20 mouse cellular contexts compared by ENCODE assay signal in the genomic region with DNA sequence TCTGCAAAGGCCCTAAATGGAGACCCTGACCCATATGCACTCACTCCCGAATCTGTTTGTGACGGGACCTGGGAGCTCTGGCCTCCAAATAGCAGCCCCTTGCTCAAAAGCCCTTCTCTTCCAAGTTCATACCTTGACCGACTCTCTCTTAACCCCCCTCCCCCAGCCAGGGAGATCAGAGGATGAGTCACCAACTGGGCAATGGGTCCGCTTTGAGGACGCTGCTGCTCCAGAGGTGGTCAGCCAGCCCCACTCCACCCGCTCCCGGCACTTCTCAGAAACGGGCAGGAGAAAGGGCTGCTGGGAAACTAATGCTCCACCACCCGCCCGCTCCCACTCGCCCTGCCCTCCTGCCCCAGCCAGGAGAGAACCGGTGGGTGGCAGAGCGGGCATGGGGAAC. TPM values are rescaled to one million over a fixed set of nuclear protein-coding genes. Genes with fewer than 3 reads are reported as not detected.
DNase-seq lines count a peak whose midpoint lies in the region; ATAC-seq lines count a peak whose summit lies in the region.
"Had no signal": no experiment of that assay in that cellular context is flagged by ENCODE, and none has a peak within 500 bp of the region (broad histone marks: within the 10 kb centered on the region; RNA-seq: fewer than 3 reads in every experiment).

No protein-coding gene starts in this region.

- H3K4me3 ChIP-seq in hindbrain, embryonic 10.5 days, result no peak overlapping the region
- H3K4me3 ChIP-seq in hindbrain, embryonic 14.5 days (replicated peaks; ENCODE audit: low read length), result no peak overlapping the region
- H3K4me3 ChIP-seq in midbrain, embryonic 11.5 days (ENCODE audit: low read depth, low read length), result no peak overlapping the region
- no peak overlapping the region for H3K4me3 ChIP-seq in midbrain, embryonic 14.5 days (replicated peaks; ENCODE audit: low read depth, low read length)
- no peak overlapping the region for H3K4me3 ChIP-seq in limb, embryonic 10.5 days
- peak overlapping the region; percentile 31 for H3K4me3 ChIP-seq in stomach, embryonic 15.5 days (replicated peaks)
- H3K4me3 ChIP-seq: embryonic facial prominence, embryonic 12.5 days; erythroblast, embryonic 14.5 days; forebrain, embryonic 13.5 days; heart, embryonic 15.5 days; left cerebral cortex, adult 2 months had no signal

- H3K36me3 ChIP-seq in hindbrain, embryonic 10.5 days, result no peaks in the 10 kb centered on the region
- no peaks in the 10 kb centered on the region for H3K36me3 ChIP-seq in hindbrain, embryonic 14.5 days (replicated peaks; ENCODE audit: control insufficient read depth, insufficient read depth)
- H3K36me3 ChIP-seq in midbrain, embryonic 11.5 days (ENCODE audit: control insufficient read depth, insufficient read depth, low read length), result no peaks in the 10 kb centered on the region
- no peaks in the 10 kb centered on the region for H3K36me3 ChIP-seq in midbrain, embryonic 14.5 days (ENCODE audit: control insufficient read depth, insufficient read depth, low read length)
- H3K36me3 ChIP-seq in limb, embryonic 10.5 days, result no peaks in the 10 kb centered on the region
- H3K36me3 ChIP-seq in stomach, embryonic 15.5 days, result no peaks in the 10 kb centered on the region
- H3K36me3 ChIP-seq: embryonic facial prominence, embryonic 12.5 days; heart, embryonic 15.5 days had no signal

- peaks cover 100% of the 10 kb centered on the region for H3K27me3 ChIP-seq in hindbrain, embryonic 10.5 days (ENCODE audit: insufficient read depth, poor library complexity, severe bottlenecking)
- peaks cover 98% of the 10 kb centered on the region for H3K27me3 ChIP-seq in hindbrain, embryonic 14.5 days (ENCODE audit: control insufficient read depth, insufficient read depth, low read length)
- peaks cover 99% of the 10 kb centered on the region for H3K27me3 ChIP-seq in midbrain, embryonic 11.5 days (ENCODE audit: control insufficient read depth, insufficient read depth, low read length)
- H3K27me3 ChIP-seq in midbrain, embryonic 14.5 days (ENCODE audit: control insufficient read depth, insufficient read depth, low read length), result peaks cover 94% of the 10 kb centered on the region
- peaks cover 100% of the 10 kb centered on the region for H3K27me3 ChIP-seq in limb, embryonic 10.5 days (ENCODE audit: low read depth, poor library complexity, severe bottlenecking)
- H3K27me3 ChIP-seq in stomach, embryonic 15.5 days (replicated peaks), result peaks cover 54% of the 10 kb centered on the region

- no peak overlapping the region for H3K27ac ChIP-seq in hindbrain, embryonic 10.5 days
- H3K27ac ChIP-seq in hindbrain, embryonic 14.5 days, result no peak overlapping the region
- no peak overlapping the region for H3K27ac ChIP-seq in midbrain, embryonic 11.5 days (ENCODE audit: low read depth, low read length)
- H3K27ac ChIP-seq in midbrain, embryonic 14.5 days (replicated peaks; ENCODE audit: low read depth, low read length), result no peak overlapping the region
- H3K27ac ChIP-seq in limb, embryonic 10.5 days, result no peak overlapping the region
- peak overlapping the region; percentile 67; the same call in 1 of the 2 replicates for H3K27ac ChIP-seq in stomach, embryonic 15.5 days
- H3K27ac ChIP-seq: embryonic facial prominence, embryonic 12.5 days; forebrain, embryonic 13.5 days; heart, embryonic 15.5 days; left cerebral cortex, adult 2 months had no signal

- H3K4me1 ChIP-seq in hindbrain, embryonic 10.5 days (replicated peaks), result peaks cover 28% of the 10 kb centered on the region
- H3K4me1 ChIP-seq in hindbrain, embryonic 14.5 days (replicated peaks; ENCODE audit: control insufficient read depth, insufficient read depth, low read length), result no peaks in the 10 kb centered on the region
- H3K4me1 ChIP-seq in midbrain, embryonic 11.5 days (ENCODE audit: control insufficient read depth, insufficient read depth, low read length), result 0 out of 2 replicates have a peak, but pooled peaks cover 4% of the 10 kb centered on the region
- H3K4me1 ChIP-seq in midbrain, embryonic 14.5 days (ENCODE audit: control insufficient read depth, insufficient read depth, low read length), result no peaks in the 10 kb centered on the region
- H3K4me1 ChIP-seq in limb, embryonic 10.5 days, result peaks cover 42% of the 10 kb centered on the region
- H3K4me1 ChIP-seq in stomach, embryonic 15.5 days, result peaks cover 11% of the 10 kb centered on the region

- H3K9ac ChIP-seq in hindbrain, embryonic 14.5 days, result no peak overlapping the region
- no peak overlapping the region for H3K9ac ChIP-seq in midbrain, embryonic 11.5 days (ENCODE audit: low read length)
- H3K9ac ChIP-seq in midbrain, embryonic 14.5 days (replicated peaks; ENCODE audit: low read length), result no peak overlapping the region
- no peak overlapping the region; the same call in 1 of the 2 replicates for H3K9ac ChIP-seq in stomach, embryonic 15.5 days
- H3K9ac ChIP-seq: embryonic facial prominence, embryonic 12.5 days; forebrain, embryonic 13.5 days; heart, embryonic 15.5 days had no signal

- peak; percentile 41 for DNase-seq in hindbrain, embryonic 10.5 days (ENCODE audit: low spot score)
- no peak for DNase-seq in hindbrain, embryonic 14.5 days (ENCODE audit: low spot score)
- peak; percentile 93 for DNase-seq in midbrain, embryonic 11.5 days (ENCODE audit: low spot score, missing footprints)
- DNase-seq in midbrain, embryonic 14.5 days, result no peak
- peak; percentile 48 for DNase-seq in limb, embryonic 10.5 days (ENCODE audit: low spot score)
- DNase-seq in cerebellum, postnatal 14 days, result no peak
- no peak for DNase-seq in heart, adult 9 months (ENCODE audit: low spot score in 2 of 2)
- DNase-seq: cerebellum, adult 8-10 months; heart, adult 11 months; heart, postnatal 4 days; kidney, postnatal 4 days; layer of hippocampus, adult 9-11 months; right cerebral cortex, adult 18-20 months; thymus, adult 2 months had no signal

- no peaks in the 10 kb centered on the region for H3K9me3 ChIP-seq in hindbrain, embryonic 10.5 days
- no peaks in the 10 kb centered on the region for H3K9me3 ChIP-seq in hindbrain, embryonic 14.5 days (ENCODE audit: control insufficient read depth, low read length)
- no peaks in the 10 kb centered on the region for H3K9me3 ChIP-seq in midbrain, embryonic 11.5 days (ENCODE audit: control insufficient read depth, low read length)
- H3K9me3 ChIP-seq in midbrain, embryonic 14.5 days (ENCODE audit: control insufficient read depth, low read length), result no peaks in the 10 kb centered on the region
- H3K9me3 ChIP-seq in limb, embryonic 10.5 days (replicated peaks), result no peaks in the 10 kb centered on the region
- H3K9me3 ChIP-seq in stomach, embryonic 15.5 days, result no peaks in the 10 kb centered on the region
- H3K9me3 ChIP-seq: embryonic facial prominence, embryonic 12.5 days; forebrain, embryonic 13.5 days; heart, embryonic 15.5 days had no signal

- H3K4me2 ChIP-seq in hindbrain, embryonic 14.5 days (replicated peaks), result no peak overlapping the region
- no peak overlapping the region for H3K4me2 ChIP-seq in midbrain, embryonic 11.5 days
- no peak overlapping the region for H3K4me2 ChIP-seq in midbrain, embryonic 14.5 days (ENCODE audit: low read length)
- H3K4me2 ChIP-seq in stomach, embryonic 15.5 days, result peak overlapping the region; percentile 55
- H3K4me2 ChIP-seq: embryonic facial prominence, embryonic 12.5 days; forebrain, embryonic 13.5 days; heart, embryonic 15.5 days had no signal

- WGBS in hindbrain, embryonic 10.5 days, result 1% methylated on average over 13 of the region's 13 CpGs
- under 1% methylated on average over 13 of the region's 13 CpGs for WGBS in hindbrain, embryonic 14.5 days
- 2% methylated on average over 13 of the region's 13 CpGs for whole genome bisulfite sequencing in midbrain, embryonic 11.5 days
- WGBS in midbrain, embryonic 14.5 days, result 1% methylated on average over 13 of the region's 13 CpGs
- WGBS in limb, embryonic 10.5 days, result 3% methylated on average over 13 of the region's 13 CpGs
- WGBS in stomach, embryonic 15.5 days, result 13% methylated on average over 13 of the region's 13 CpGs

- no peak for ATAC-seq in hindbrain, embryonic 14.5 days (ENCODE audit: low FRiP score)
- ATAC-seq in midbrain, embryonic 11.5 days (ENCODE audit: low FRiP score), result no peak
- ATAC-seq in midbrain, embryonic 14.5 days (ENCODE audit: low FRiP score, low TSS enrichment), result no peak
- ATAC-seq in stomach, embryonic 15.5 days (ENCODE audit: insufficient read depth, low FRiP score, low read depth), result no peak
- ATAC-seq: forebrain, embryonic 13.5 days had no signal

RNA-seq across cellular contexts. Expression of a gene that starts 8.2 kb away (rescaled TPM):
- 3.9 and 4.9 TPM in 2 replicates for polyA plus RNA-seq in hindbrain, embryonic 10.5 days (2016; fragmentation: Nextera tagmentation; extraction: Ambion mirVana)
- 1.1 and 1.7 TPM in 2 replicates for polyA plus RNA-seq in hindbrain, embryonic 14.5 days (2014; fragmentation: Nextera tagmentation; extraction: Ambion mirVana)
- polyA plus RNA-seq in midbrain, embryonic 11.5 days (2014; fragmentation: Nextera tagmentation; extraction: Ambion mirVana), result 0.17 and 0.20 TPM in 2 replicates
- 0.12 and 0.97 TPM in 2 replicates for polyA plus RNA-seq in midbrain, embryonic 14.5 days (2014; fragmentation: Nextera tagmentation; extraction: Ambion mirVana)
- polyA plus RNA-seq in limb, embryonic 10.5 days (2016; fragmentation: Nextera tagmentation; extraction: Ambion mirVana), result 0.48 and 4.4 TPM in 2 replicates
- 131 and 136 TPM in 2 replicates for polyA plus RNA-seq in stomach, embryonic 15.5 days (2015; fragmentation: Nextera tagmentation; extraction: Ambion mirVana)
- polyA plus RNA-seq: erythroblast, embryonic 14.5 days had no signal

RNA-seq across cellular contexts. Expression of a gene that starts 32.3 kb away (rescaled TPM):
- polyA plus RNA-seq in hindbrain, embryonic 10.5 days (2016; fragmentation: Nextera tagmentation; extraction: Ambion mirVana), result 60.5 and 68.2 TPM in 2 replicates
- polyA plus RNA-seq in hindbrain, embryonic 14.5 days (2014; fragmentation: Nextera tagmentation; extraction: Ambion mirVana), result 34.6 and 45.6 TPM in 2 replicates
- 47.4 and 50.4 TPM in 2 replicates for polyA plus RNA-seq in midbrain, embryonic 11.5 days (2014; fragmentation: Nextera tagmentation; extraction: Ambion mirVana)
- 50.2 and 52.5 TPM in 2 replicates for polyA plus RNA-seq in midbrain, embryonic 14.5 days (2014; fragmentation: Nextera tagmentation; extraction: Ambion mirVana)
- polyA plus RNA-seq in limb, embryonic 10.5 days (2016; fragmentation: Nextera tagmentation; extraction: Ambion mirVana), result 58.5 and 67.6 TPM in 2 replicates
- 53.9 and 56.3 TPM in 2 replicates for polyA plus RNA-seq in stomach, embryonic 15.5 days (2015; fragmentation: Nextera tagmentation; extraction: Ambion mirVana)

RNA-seq across cellular contexts. Expression of a gene that starts 40.0 kb away (rescaled TPM):
- polyA plus RNA-seq in hindbrain, embryonic 10.5 days (2016; fragmentation: Nextera tagmentation; extraction: Ambion mirVana), result 7.0 and 13.7 TPM in 2 replicates
- polyA plus RNA-seq in hindbrain, embryonic 14.5 days (2014; fragmentation: Nextera tagmentation; extraction: Ambion mirVana), result 2.9 and 3.1 TPM in 2 replicates
- 7.0 and 7.1 TPM in 2 replicates for polyA plus RNA-seq in midbrain, embryonic 11.5 days (2014; fragmentation: Nextera tagmentation; extraction: Ambion mirVana)
- 1.5 TPM in 1 of 2 replicates, not detected in the other for polyA plus RNA-seq in midbrain, embryonic 14.5 days (2014; fragmentation: Nextera tagmentation; extraction: Ambion mirVana)
- 2.3 and 3.3 TPM in 2 replicates for polyA plus RNA-seq in limb, embryonic 10.5 days (2016; fragmentation: Nextera tagmentation; extraction: Ambion mirVana)
- polyA plus RNA-seq in stomach, embryonic 15.5 days (2015; fragmentation: Nextera tagmentation; extraction: Ambion mirVana), result 0.77 and 0.90 TPM in 2 replicates
- polyA plus RNA-seq: erythroblast, embryonic 14.5 days had no signal

RNA-seq across cellular contexts. Expression of a gene that starts 51.8 kb away (rescaled TPM):
- 1.6 and 3.5 TPM in 2 replicates for polyA plus RNA-seq in hindbrain, embryonic 10.5 days (2016; fragmentation: Nextera tagmentation; extraction: Ambion mirVana)
- polyA plus RNA-seq in hindbrain, embryonic 14.5 days (2014; fragmentation: Nextera tagmentation; extraction: Ambion mirVana), result 0.12 and 0.25 TPM in 2 replicates
- polyA plus RNA-seq in midbrain, embryonic 11.5 days (2014; fragmentation: Nextera tagmentation; extraction: Ambion mirVana), result 0.46 and 0.79 TPM in 2 replicates
- polyA plus RNA-seq in midbrain, embryonic 14.5 days (2014; fragmentation: Nextera tagmentation; extraction: Ambion mirVana), result not detected in 2 replicates
- 0.13 and 0.15 TPM in 2 replicates for polyA plus RNA-seq in limb, embryonic 10.5 days (2016; fragmentation: Nextera tagmentation; extraction: Ambion mirVana)
- 7.2 and 9.4 TPM in 2 replicates for polyA plus RNA-seq in stomach, embryonic 15.5 days (2015; fragmentation: Nextera tagmentation; extraction: Ambion mirVana)
- polyA plus RNA-seq: erythroblast, embryonic 14.5 days had no signal

Comparison
In these comparisons a context has a peak if more than half of its experiments do, and no peak if none do; other contexts are left out.
1. DNase-seq: peak in hindbrain, embryonic 10.5 days (single experiment), midbrain, embryonic 11.5 days (single experiment) and limb, embryonic 10.5 days (single experiment); none in hindbrain, embryonic 14.5 days (single experiment), midbrain, embryonic 14.5 days (single experiment), cerebellum, postnatal 14 days (0 of 2) and heart, adult 9 months (0 of 2).
2. RNA of a gene that starts 8.2 kb away (polyA plus RNA-seq): 131 to 136 TPM in stomach, embryonic 15.5 days; 3.9 to 4.9 TPM in hindbrain, embryonic 10.5 days, 1.1 to 1.7 TPM in hindbrain, embryonic 14.5 days, 0.12 to 0.97 TPM in midbrain, embryonic 14.5 days, 0.48 to 4.4 TPM in limb, embryonic 10.5 days and 0.17 to 0.20 TPM in midbrain, embryonic 11.5 days; every median in the first group is over 10 times any median in the second.